Mouse (Mus musculus) embryo, embryonic 11.5 days (tissue): Measurements from ENCODE around the gene Flnb.

Experiments used
- DNase-seq: peaks from one replicate; pipeline ENCODE4 v3.0.0-alpha.2; 2012; ENCODE audit warnings: low read depth, low spot score

Flnb gene

DNA sequence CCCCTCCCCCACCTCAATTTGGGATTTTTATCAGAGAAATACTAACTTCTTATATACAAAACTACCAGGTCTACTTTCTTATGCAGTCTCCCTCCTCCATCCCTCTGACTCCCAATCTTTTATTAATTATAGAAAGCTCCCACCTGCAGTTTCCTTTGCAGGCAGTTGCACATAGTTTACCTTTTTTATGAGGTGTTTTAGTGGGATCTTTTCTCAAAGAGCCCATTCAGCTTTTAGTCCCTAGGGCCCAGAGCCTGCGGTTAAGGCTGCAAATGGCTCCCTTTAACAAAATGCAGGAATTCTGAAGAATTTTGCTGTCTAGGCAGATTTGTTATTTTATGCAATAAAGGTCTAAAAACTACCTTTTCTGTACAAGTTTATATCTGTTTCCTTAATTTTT lies 78.9 kb downstream of the Flnb start:
- DNase-seq: no peak

DNA sequence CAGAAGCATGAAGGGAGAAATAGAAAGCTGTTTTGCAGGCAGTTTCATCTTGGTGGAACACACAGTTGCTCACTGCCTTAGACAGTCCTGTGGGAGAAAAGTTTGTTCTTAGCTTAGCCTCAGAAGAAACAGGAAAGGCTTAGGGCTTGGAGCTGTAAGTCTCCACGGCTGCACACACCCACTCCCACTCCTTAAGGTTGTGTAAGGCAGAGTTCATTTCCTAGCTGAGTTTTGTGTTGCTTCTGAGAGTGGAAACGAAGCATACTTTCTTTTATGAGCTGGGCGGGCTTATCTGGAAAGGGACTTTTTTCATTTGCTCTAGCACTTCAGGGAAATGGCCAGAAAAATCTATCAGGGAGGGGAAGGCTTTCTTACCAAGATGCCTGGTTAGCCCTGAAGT lies 82.2 kb downstream of the Flnb start:
- no peak for DNase-seq

DNA sequence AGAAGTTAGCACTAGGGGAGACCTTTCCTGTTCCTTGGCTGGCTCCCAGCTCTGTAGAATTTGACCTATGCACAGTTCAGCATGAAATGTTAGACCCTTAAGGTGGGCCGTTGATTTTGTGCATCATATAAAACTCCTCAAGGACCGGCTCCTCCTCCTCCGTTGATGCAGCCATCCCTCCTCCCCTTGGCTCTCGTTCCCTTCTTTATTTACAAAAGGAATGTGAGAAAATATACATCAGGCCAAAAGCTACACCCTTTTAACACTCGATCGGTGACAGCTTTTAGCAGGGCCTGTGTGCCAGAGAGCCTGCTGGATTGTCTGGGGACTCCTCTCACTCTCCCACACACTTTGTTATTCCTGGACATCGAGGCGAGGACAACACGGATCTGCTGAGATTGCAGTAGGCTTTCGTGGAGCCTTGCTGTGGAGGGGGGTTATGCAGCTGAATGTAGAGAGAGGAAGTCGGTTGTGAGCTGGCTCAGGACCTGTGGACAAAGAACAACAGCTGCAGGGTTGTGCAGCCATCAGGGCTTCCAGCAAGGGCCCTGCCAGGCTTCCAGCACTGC lies 82.8 kb downstream of the Flnb start:
- no peak for DNase-seq

DNA sequence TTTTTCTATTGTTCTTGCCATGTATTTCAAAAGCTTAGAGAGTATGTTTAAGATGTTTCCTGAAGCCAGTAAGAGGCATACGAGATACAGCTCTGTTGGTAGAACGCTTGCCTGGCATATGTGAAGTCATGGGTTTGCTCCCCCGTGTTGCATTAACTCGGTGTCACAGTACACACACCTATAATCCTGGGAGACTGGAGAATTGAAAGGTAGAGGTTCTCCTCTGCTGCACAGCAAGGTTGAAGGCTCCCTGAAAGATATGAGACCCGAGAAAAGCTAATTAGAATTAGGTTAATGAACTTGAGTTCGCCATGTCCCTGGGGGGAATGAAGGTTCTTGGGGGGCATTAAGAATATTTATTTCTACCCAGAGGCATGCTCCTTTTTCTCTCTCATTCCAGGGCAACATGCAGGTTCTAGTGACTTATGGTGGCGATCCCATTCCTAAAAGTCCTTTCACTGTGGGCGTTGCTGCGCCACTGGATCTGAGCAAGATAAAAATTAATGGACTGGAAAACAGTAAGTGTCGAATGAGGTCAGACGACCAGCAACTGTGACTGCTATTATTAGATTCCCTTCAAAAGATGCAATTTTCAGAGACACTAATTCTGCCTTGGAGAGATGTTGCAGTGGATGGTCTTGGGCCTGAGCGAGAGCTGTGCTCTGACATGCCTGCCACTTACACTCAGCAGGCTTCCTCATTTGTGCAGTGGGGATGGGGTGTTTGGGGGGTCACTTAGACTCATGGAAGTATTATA lies 83.9 kb downstream of the Flnb start:
- DNase-seq: no peak

DNA sequence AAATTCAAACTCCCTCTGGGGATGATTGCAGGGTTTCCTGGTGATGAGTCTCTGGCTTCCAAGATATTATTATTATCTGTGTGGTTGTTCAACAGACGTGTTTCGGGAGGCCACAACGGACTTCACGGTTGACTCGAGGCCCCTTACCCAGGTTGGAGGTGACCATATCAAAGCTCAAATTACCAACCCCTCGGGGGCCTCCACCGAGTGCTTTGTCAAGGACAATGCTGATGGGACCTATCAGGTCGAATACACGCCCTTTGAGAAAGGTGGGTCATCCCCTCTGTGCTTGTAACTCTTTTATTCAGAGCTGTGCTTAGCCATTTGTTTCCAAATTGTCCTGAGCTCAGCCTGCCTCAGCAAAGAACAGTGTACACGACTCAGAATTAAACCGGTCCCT lies 89.3 kb downstream of the Flnb start:
- DNase-seq: no peak

DNA sequence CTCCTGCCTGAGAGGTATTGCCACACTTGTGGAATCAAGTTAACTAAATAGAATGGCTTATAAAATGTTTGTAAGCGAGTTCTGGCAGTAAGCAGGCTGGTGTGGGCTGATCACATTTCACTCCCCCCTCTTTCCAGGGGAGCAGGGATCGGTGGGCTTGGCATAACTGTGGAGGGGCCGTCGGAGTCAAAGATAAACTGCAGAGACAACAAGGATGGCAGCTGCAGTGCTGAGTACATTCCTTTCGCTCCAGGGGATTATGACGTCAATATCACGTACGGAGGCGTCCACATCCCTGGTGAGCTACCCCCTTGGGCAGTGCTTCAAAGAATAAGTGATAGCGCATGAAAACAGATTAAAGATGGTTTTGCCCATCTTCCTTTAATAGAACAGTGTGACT lies 91.7 kb downstream of the Flnb start:
- no peak for DNase-seq

DNA sequence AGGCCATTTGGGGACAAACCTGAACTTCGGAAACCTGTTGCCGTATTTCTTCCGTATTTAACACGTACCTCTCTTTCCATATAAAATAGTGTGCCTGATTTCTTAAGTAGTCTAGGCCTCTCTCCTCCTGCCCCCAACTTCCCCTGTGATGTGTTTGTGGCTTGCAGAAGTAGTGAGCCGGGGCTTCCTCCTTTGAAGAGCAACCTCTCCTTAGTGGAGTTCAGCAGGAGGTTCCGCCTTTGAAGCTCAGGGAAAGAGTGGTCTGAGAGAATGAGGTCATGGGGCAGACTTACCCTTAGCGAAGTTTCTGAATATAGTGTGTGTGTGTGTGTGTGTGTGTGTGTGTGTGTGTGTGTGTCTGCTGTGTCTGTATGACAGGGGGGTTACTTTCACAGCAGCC lies 96.1 kb downstream of the Flnb start:
- no peak for DNase-seq

DNA sequence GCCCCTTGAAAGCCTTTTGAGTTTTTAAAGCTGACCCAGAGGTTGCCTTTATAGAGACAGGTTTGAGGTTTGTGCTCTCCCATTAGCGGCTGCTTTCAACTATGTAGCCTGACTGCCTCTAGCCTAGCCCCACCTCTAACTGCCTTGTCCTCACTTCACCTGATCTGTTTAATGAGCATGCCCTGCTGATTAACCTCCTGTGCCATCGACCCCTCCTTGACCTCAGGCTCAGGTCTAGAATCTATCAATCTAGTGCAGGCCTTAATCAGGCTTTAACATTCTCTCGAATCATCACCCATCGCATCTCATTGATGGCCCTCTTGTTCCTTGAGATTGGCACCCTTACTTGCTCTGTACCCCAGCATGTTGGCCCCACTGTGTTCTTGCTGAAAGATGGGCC lies 96.7 kb downstream of the Flnb start:
- DNase-seq: no peak

DNA sequence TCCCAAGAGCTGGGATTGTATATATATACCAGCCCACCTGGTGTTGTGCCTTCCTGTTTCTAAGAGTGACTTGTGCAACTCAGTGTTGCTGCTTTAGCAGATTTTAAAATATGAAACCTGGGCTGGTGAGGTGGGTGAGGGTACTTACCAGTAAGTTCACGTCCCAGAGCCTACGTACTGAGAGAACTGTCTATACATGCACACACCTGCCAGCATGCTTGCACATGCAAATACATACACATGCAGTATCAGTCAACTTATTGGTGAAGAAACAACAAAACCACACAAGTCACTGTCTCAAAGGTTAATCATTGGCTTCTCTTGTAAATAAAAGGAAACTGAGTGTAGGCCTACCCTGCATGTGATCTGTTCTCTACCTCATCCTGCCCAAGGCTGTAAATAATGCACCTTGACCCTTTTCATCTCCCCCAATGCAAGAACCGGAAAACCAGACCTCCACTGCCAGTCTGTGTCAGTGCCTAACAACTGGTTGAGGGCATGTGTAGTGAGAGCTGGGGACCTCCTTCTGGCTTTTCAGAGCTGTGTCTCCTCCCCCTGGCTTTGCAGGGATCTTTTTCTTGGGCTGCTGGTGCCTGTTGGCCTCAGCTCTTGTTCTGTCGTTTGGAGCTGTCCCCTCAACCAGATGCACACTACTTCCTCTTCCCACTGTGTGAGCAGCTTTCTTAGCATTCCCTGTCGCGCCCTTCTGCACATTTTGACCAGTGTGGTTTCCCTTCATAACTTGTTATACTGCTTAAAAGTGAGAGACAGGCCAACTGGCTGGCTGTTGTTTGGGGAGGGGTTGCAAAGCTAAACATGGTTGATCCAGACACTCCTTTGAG lies 100.6 kb downstream of the Flnb start:
- DNase-seq: no peak

DNA sequence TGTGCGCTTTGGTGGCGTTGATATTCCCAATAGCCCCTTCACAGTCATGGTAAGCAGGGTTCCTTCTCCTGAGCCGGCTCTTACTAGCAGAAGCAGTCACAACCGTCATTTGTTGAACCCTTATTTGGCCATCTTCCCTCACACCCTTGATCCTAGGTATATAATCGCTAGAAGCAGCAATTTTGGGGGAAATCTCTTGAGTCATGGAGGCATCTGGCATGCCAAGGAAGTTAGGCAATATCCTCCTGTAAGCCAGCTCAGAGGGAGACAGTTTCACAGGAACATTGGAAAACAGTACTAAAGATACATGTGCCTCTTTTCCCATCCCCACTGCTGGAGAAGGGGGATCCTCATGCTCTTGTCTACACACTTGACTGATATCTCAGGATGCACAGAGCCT lies 101.6 kb downstream of the Flnb start:
- DNase-seq: no peak

DNA sequence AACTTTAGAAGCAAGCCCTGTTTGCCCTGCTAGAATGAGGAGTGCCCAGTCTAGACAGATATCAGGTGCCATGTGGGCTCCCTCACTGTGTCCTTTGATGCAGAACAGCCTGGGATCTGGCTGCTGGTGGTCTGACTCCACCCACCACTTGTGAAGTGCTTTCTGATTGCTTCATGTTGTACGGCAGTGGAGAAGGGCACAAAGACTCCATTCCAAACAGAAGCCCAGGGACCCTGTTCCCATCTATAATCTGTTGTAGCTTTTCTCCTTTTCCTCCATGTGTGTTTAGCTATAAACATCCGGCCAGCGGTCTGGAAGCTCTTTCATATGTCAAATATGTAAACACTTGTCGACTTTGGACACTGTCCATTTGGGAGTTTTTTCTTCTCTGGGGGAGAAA lies 102.2 kb downstream of the Flnb start:
- DNase-seq: no peak

DNA sequence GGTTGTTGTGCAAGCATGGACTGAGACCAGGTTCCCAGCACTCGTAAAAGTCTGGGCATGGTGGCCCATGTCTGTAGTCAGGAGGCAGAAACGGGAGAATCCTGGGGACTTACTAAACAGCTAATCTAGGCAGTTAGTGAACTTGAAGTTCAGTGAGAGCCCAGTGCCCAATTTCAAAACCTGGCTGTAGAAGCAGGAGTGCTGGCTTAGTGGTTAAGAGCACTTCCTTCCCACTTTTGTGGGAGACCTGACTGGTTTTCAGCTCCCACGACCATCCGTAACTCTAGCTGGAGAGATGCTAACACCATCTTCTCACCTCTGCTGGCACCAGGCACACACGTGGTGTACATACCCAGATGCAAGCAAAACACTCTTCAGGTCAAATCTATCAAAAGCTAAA lies 103.7 kb downstream of the Flnb start:
- DNase-seq: no peak

DNA sequence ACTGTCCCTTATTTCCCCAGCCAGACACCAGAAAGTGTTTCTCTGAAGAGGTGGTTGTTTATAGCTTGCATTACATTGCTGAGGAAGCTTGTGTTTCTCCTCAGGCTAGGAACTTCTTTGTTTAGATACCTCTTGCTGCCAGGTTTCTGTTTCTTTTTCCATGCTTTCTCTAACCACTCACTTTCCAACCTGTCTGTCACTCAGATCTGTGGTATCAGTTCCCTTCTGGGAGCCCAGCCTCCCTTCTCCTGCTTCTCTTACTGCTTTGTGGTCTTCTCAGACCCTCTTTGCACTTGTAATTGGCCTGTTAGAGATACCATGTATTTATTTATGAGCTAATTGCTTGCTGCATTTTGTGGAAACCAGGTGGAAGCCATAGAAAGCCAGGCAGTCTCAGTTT lies 105.9 kb downstream of the Flnb start:
- no peak for DNase-seq

DNA sequence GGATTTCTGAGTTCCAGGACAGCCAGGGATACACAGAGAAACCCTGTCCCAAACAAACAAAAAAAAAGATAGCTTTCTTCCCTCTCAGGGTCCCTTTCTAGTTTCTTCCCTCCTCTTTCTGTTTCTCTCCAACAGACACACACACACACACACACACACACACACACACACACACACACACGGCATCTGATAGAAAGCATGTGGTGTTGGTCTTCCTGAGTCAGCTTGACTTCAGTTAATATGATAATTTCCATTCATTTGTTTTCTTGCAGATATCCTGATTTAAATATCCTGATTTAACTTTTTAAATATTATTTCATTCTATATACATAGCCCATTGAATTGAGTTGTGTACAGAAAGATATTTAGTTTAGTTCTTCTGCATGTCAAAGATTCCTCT lies 110.6 kb downstream of the Flnb start:
- DNase-seq: no peak

DNA sequence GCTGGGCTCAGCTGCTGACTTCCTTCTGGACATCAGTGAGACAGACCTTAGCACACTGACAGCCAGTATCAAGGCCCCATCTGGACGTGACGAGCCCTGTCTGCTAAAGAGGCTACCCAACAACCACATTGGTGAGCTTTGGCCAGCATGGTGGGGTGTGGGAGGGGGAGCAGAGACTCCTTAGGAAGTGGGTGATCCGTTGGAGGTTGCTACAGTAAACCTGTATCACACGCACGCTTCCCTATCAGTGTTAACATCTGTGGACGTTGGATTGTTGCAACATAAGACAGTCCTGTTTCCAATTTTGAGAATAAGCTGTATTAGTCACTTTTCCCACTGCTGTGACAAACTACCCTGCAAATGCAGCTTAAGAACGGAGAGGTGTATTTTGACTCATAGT lies 111.3 kb downstream of the Flnb start:
- DNase-seq: no peak

DNA sequence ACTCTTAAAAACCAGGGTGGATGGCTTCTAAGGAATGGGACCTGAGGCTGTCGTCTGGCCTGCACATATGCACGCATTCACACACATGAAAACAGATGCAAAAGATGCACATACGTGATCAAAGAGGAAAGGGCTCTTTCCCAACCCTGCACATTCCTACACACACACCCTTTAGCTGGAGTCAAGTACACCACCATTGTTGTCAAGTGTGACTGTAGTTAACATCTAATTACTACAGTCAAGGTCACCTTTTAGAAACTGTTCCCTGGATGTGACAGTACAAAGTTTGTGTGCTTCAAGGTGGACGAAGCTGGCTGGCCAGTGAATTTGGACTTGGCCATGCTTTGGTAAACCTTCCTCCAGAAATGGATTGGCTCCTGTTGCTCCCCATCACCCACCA lies 114.4 kb downstream of the Flnb start:
- DNase-seq: no peak

DNA sequence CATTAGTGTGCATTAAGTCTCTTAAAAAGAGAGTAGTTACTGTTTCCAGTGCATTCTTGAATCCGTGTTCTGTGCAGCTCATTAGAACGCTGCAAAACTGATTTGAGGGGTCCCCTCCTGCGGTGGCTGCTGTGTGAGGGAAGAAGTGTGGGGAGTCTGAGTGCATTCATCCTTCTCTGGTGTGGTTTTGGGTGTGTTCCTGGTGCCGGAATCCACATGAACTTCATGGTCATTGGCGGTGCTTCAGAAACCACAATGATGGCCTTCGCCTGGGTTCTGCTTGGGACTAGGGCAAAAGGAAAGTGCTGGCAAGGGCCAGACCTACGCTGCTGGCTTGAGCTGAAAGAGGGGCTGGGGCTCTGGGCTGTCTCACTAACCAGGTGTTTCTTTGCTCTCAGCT lies 116.4 kb downstream of the Flnb start:
- no peak for DNase-seq

DNA sequence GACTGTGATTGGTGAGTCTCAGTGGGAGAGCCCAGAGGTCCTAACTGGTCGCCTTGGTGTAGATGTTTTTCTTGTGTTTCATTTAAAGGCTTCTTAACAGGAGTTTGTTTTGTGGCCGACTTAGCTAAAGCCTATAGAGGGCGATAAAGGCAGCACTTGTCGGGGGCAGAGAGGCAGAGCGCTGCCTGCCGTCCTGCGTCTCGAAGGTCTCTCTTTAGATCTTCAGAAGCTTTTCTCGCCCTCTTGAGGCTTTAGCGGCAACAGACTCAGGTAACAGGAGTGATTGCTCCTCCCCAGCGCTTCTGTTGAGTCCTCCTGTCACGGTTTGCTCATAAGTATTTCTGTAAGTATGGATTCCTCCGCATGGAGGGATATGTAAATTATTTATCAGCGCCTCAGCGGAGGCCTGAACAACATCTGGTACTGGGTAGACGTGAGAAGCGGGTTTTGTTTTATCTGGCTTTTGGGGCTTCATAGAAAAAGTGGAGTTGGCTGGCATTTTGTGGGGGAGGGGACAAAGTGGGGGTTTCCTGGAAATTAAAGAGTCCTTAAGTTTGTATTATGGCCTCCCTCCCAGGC lies 119.4 kb downstream of the Flnb start:
- peak; percentile 26 for DNase-seq

DNA sequence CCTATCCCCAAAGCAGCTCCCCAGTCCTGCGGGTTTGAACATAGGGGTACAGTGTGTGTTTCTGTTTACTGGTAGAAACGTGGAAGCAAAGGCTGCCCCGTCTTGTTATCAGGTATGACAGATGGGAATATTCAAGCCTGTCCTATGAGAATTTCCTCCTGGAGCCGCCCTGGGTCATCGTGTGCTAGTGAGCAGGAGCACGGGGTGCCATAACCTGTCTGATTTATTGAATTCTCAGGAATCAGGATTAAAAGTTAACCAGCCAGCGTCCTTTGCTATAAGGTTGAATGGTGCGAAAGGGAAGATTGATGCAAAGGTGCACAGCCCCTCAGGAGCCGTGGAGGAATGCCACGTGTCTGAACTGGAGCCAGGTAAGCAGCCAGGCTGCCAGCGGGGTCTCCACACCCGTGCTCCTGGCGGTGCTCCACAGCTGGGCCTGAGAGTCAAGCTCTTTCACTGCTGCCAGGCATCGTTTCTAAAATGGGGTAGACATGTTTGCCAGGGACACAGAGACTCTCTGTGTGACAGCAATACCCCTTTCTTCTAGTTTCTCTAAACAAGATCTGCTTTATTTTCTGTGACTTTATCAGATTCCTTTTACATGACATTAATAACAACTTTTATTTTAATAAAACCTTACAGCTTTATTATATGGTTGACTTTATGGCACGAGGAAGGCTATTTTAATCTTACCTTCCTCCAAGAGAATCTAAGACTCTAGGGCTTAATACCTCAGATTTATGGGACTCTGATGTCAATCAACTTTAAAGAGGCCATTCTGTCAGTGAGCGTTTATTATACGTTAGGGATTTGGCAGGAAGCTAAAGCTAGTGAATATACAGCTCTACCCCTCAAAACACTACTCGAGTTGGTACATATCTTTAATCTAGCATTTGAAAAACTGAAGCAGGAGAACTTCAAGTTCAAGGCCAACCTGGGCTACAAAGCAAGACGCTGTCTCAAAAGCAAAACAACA lies 121.3 kb downstream of the Flnb start:
- DNase-seq: no peak

DNA sequence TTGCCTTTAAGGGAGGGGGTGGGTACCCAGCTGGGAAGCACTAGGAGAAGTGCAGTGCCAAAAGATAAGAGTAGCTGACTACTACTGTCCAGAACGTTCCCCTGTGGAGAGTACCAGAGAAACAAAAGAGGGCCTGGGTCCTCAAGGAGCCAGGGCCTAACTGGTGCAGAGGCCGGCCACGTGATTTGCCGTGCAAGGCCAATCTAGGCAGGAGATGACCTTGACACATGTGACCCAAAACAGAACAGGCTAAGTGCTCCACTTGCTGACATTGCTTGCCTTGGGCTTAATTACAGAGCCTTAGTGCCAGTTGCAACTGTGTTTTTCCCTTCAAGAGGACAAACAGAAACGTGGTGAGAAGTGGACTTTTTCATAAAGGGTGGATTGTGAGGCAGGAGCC lies 123.7 kb downstream of the Flnb start:
- no peak for DNase-seq

DNA sequence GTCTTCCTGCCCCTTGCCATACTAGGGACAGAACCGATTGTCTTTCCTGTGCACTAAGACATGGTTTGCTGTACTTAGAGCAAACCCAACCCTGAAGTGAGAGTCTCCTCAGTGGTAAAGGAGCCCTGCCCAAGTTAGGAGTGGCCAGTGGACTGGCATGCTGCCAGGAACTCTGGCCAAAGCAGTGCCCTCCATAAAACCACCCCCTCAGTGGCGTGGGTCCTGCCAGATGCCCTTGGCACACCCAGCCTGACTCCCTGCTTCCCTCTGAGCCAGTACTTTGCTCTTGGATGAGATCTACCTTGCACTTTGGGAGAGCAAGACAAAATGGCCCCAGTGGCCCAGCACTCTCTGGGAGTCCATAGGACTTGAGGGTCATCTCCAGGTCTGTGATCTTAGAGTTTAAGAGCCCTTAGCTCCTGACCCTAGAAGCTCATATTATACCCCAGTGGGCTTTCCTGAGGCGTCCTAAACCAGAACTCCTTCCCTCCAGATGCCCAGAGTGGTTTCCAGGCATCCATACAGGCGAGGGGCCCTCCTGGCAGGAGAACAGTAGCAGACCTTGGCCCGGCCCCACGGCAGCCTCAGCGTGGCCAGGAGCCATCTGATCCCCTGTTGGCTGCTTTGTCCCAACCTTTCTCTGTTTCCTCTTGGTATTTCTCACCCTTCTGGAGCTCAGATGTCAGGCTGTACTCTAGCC lies 125.5 kb downstream of the Flnb start:
- DNase-seq: no peak
